Mouse (Mus musculus) ES-E14 (cell line): ENCODE results near the gene Gpd1. TPM values are rescaled to one million over a fixed set of nuclear protein-coding genes. Genes with fewer than 3 reads are reported as not detected.
A peak's percentile ranks its signal among the peaks of the same experiment; 100 is the strongest.

Experiments used
- DNase-seq: peaks from one replicate; pipeline ENCODE4 v3.0.0-alpha.2; 2013; ENCODE audit warnings: low read depth, low spot score
- H3K27ac ChIP-seq: 2 replicates; pipeline ENCODE4 v1.5.1; 2012; ENCODE audit warnings: low read depth, mild to moderate bottlenecking, low read length, moderate library complexity, mixed read lengths; ENCODE audit not compliant: poor library complexity, insufficient read depth, severe bottlenecking
- H3K36me3 ChIP-seq: 2 replicates; pipeline ENCODE4 v1.6.1; 2012; ENCODE audit warnings: mild to moderate bottlenecking, low read length, moderate library complexity, mixed read lengths; ENCODE audit not compliant: control insufficient read depth, poor library complexity, insufficient read depth, severe bottlenecking
- H3K4me1 ChIP-seq, 2 experiments: fragments of 150-350 bp in 1 of 2; sonication (generic) in 1 of 2; 2 replicates each; pipeline ENCODE4 v1.6.1; 2012; ENCODE audit warnings: low read length in 2 of 2, mild to moderate bottlenecking in 1 of 2, mixed read lengths in 1 of 2; ENCODE audit not compliant: control insufficient read depth in 2 of 2, insufficient read depth in 2 of 2, poor library complexity in 1 of 2
- H3K4me3 ChIP-seq, 2 experiments: fragments of 150-350 bp in 1 of 2; sonication (generic) in 1 of 2; 2 replicates each; pipeline ENCODE4 v1.5.1; 2012; ENCODE audit warnings: low read length in 2 of 2, low read depth in 1 of 2, mild to moderate bottlenecking in 1 of 2, mixed read lengths in 1 of 2; ENCODE audit not compliant: insufficient read depth in 1 of 2, poor library complexity in 1 of 2, severe bottlenecking in 1 of 2
- H3K9ac ChIP-seq: 2 replicates; pipeline ENCODE4 v1.6.1; 2012; ENCODE audit warnings: low read depth, mild to moderate bottlenecking, low read length, mixed read lengths; ENCODE audit not compliant: poor library complexity, insufficient read depth, severe bottlenecking
- H3K9me3 ChIP-seq: fragments of 150-350 bp; sonication (generic); 2 replicates; pipeline ENCODE4 v1.6.1; 2012; ENCODE audit warnings: low read depth, mild to moderate bottlenecking, low read length; ENCODE audit not compliant: control insufficient read depth, insufficient read depth
- CHD2 ChIP-seq: IDR thresholded peaks from 2 replicates; pipeline ENCODE4 v1.6.1; 2014; ENCODE audit warnings: mild to moderate bottlenecking, low read depth, low read length, inconsistent platforms
- HCFC1 ChIP-seq: IDR thresholded peaks from 2 replicates; pipeline ENCODE4 v1.6.1; 2012; ENCODE audit warnings: low read length, inconsistent platforms, borderline replicate concordance; ENCODE audit not compliant: insufficient read depth
- MAFK ChIP-seq: IDR thresholded peaks from 2 replicates; pipeline ENCODE4 v1.6.1; 2014; ENCODE audit warnings: mild to moderate bottlenecking, low read depth, low read length, inconsistent platforms; ENCODE audit not compliant: insufficient read depth
- ZC3H11A ChIP-seq: IDR thresholded peaks from 2 replicates; pipeline ENCODE4 v1.6.1; 2012; ENCODE audit warnings: low read depth, mild to moderate bottlenecking, inconsistent platforms, low read length, borderline replicate concordance
- ZNF384 ChIP-seq: IDR thresholded peaks from 2 replicates; pipeline ENCODE4 v1.6.1; 2012; ENCODE audit warnings: low read depth, low read length, inconsistent platforms
- in situ Hi-C, 2 experiments: fragments of 600-800 bp; cut with MboI; formaldehyde crosslinking; loops; one replicate each; pipeline ENCODE4 v1.15.1; 2025; ENCODE audit warnings: low sequenced_read_pairs in 2 of 2, inconsistent platforms in 1 of 2; ENCODE audit not compliant: unreplicated experiment in 2 of 2
- total RNA-seq: library from RNA; depleted of rRNA; stranded (reverse); fragments of 300-350 nt; gene quantifications from 2 replicates; pipeline ENCODE4 v1.2.3, GENCODE M21; 2012

The Gpd1 gene
- total RNA-seq, 1 experiment: 0.85 TPM

DNA sequence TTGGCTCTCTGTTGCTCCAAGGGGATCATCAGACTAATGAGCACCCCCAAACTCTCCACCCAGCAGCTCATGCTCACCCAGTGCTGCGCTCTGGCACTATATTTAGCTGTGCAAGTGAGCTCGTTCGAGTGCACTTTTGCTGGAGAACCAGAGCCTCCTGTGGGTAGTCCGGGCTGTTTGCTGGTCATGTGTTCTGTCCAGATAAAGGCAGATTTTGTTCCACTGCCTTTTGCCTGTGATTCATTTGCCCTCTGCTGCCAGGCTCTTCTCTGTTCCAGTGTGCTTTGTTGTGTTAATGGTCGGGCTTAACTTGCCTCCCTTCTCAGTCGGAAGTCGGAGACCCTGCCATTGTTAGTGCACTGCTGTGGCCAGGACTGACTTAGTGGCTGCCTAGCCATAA is 12.4 kb upstream of the Gpd1 start:
- Histone ChIP-seq H3K4me3 (peak overlapping the region; percentile 10 to 90; a peak in 3 of 4 replicates), H3K36me3 (peaks cover 25% of the 10 kb centered on the region), H3K9ac (peak overlapping the region; percentile 22; the same call in 1 of the 2 replicates), H3K4me1 (peaks cover 8 to 13% of the 10 kb centered on the region in 2 experiments; a peak in 3 of 4 replicates), H3K9me3 (no peaks in the 10 kb centered on the region), H3K27ac (peak overlapping the region; percentile 89)
- no peak for TF ChIP-seq HCFC1
- TF ChIP-seq CHD2: no peak
- TF ChIP-seq ZNF384: no peak
- no peak for TF ChIP-seq MAFK
- no peak for TF ChIP-seq ZC3H11A
- no peak for DNase-seq
- in situ Hi-C loops: no loop called here

DNA sequence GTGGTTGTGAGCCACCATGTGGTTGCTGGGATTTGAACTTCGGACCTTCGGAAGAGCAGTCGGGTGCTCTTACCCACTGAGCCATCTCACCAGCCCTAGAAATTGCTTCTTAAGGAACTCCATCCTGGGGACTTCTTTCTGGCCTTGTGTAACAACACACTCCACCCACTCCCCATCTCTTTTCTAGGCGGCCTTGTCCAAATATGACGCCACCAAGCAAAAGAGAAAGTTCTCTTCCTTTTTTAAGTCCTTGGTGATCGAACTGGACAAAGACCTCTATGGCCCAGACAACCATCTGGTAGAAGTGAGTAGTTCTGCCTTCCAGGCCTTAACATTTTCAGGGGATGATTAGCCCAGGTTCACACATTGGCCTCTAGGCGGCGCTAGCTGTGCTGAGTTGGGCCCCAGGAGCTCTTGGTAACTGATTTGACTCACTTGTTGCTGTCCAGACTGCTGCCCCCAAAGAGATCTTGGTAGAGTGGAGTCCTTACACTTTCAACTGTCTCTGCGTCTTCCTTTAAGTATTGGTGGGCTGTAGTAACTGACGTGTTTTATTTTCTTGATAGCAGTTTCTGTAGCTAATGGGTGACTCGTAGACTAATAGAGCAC is 11.8 kb upstream of the Gpd1 start, which contains the start of gene Gm17349:
TSS of gene Gm17349 (minus strand) at position 51 of the 609 bp plus-strand sequence.
- Histone ChIP-seq H3K36me3 (peaks cover 30% of the 10 kb centered on the region), H3K9ac (peak within 1 kb of the TSS; percentile 22; the same call in 1 of the 2 replicates), H3K9me3 (no peaks in the 10 kb centered on the region), H3K4me3 (peak within 1 kb of the TSS; percentile 29 to 90), H3K27ac (peak within 1 kb of the TSS; percentile 89), H3K4me1 (peaks cover 7 to 8% of the 10 kb centered on the region in 2 experiments; a peak in 3 of 4 replicates)
- no peak for TF ChIP-seq HCFC1
- 0 out of 2 replicates have a peak, but pooled peaks have one; percentile 14 for TF ChIP-seq ZC3H11A
- in situ Hi-C loops: no loop called here
- DNase-seq: no peak

DNA sequence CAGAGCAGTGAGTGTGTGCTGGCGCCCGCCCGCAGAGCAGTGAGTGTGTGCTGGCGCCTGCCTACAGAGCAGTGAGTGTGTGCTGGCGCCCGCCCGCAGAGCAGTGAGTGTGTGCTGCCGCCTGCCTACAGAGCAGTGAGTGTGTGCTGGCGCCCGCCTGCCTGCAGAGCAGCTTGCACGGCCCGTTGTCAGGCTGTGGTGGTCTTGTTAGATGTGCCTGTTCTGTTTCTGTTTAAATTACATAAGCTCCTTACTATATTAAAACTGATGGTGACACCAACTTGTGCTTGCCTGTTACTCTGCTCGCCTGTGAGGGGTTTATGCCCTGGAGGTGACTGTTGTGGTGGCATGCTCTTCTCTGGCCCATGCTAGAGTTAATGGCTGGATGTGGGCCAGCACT is 9.1 kb upstream of the Gpd1 start:
- DNase-seq: no peak
- no peak overlapping the region for H3K9ac ChIP-seq
- H3K4me1 ChIP-seq: peaks cover 4 to 12% of the 10 kb centered on the region in 2 experiments; a peak in 3 of 4 replicates
- peaks cover 48% of the 10 kb centered on the region for H3K36me3 ChIP-seq
- H3K9me3 ChIP-seq: no peaks in the 10 kb centered on the region
- TF ChIP-seq HCFC1 (no peak), ZNF384 (no peak), ZC3H11A (no peak), CHD2 (no peak), MAFK (no peak)
- H3K4me3 ChIP-seq: no peak overlapping the region; a peak in 1 of 4 replicates
- in situ Hi-C loops: no loop called here
- H3K27ac ChIP-seq: no peak overlapping the region

DNA sequence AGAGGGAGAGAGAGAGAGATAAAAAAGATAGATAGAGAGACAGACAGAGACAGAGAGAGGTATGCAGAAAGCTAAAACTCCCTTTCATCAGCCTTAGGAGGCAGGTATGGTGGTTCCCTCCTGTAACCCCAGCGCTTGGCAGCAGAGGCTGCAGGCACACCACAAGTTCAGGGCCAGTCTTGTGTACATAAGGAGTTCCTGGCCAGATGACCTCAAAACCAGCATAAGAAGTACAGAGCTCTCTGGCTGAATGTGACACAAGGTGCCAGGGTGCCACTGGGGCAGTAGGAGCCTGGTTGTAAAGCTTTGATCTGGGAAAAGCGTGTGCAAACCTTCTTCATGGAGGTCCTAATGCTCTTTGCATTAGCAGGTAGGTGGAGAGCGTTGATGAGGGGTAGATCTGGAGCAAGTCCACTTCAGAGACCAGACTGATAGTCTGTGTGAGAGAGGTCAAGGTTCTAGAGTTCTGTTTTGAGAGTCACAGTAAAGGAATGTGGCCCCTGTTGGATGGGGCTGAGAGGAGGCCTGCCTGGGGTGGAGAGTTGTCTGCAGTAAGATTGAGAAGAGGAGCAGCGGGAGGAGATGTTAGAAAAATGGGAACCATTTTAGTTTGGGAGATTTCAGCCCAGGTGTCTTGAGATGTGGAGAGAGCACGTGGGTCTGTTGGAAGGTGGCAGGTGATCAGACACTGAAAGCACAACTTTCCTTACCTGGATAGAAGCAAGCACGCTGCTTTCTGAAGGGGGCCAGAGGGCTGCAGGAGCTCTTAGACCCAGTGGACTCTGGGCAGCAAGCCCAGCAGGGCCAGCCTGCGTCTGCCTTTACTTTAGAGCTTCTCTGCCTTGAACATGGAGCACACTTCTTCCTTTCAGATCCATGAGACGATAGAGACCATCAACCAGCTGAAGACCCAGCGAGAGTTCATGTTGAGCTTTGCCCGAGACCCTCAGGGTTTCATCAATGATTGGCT is 6.8 kb upstream of the Gpd1 start:
- in situ Hi-C loops: loop anchor here in 1 of 2 experiments (10.0 kb wide), 1 partner anchor 194 kb away; no protein-coding TSS in a partner anchor

More for the DNA sequence above, 6.8 kb upstream of the Gpd1 start:
- Histone ChIP-seq H3K36me3 (peaks cover 57% of the 10 kb centered on the region), H3K27ac (no peak overlapping the region), H3K9ac (no peak overlapping the region), H3K4me3 (no peak overlapping the region), H3K9me3 (no peaks in the 10 kb centered on the region), H3K4me1 (peaks cover 4 to 22% of the 10 kb centered on the region in 2 experiments; a peak in 3 of 4 replicates)
- DNase-seq: no peak
- no peak for TF ChIP-seq ZNF384
- no peak for TF ChIP-seq HCFC1
- no peak for TF ChIP-seq CHD2
- no peak for TF ChIP-seq MAFK
- TF ChIP-seq ZC3H11A: no peak
